Mouse (Mus musculus): Measurements from ENCODE around the gene Pdhx. TPM values are rescaled to one million over a fixed set of nuclear protein-coding genes. Genes with fewer than 3 reads are reported as not detected.
A peak's percentile ranks its signal among the peaks of the same experiment; 100 is the strongest.

Gene Pdhx
- total RNA-seq, 2 experiments from 2014 or later, result 51.5 to 54.6 TPM

DNA sequence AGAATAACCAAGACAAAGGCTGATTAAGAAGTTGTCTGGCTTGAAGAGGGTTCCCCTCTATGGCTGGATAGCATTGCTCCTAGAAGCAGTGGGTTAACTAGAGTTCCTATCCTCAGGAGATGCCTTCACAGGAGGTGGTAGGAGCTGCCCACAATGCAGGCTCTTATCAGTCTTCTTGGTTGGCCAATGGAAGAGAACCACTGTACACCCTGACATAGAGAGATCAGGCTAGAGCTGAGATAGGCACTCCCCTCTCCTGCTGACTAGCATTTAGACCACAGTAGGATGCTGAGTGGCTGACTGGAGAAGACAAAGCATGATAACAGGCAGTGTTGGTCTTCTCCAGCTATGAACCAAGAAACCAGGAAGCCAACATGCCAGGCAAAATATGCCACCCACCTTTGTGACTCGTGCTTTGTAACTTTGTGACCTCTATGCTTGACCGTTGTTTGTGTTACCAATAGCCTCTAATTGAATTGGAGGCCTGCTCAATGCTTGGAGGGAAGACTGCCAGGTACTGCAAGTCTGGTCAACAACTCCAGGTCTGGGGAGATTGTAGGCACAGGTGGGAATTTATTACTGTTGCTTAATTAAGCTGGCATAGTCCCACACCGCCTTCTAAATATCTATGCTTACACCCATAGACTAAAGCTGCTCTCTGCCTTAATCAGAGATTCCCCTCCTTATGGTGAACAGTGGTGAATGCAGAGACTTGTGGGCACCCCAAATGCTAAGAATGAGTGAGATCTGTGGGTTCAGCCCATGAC lies 79.3 kb downstream of the Pdhx start:
- DNase-seq (ENCODE audit: low spot score in 2 of 2), result no peak

DNA sequence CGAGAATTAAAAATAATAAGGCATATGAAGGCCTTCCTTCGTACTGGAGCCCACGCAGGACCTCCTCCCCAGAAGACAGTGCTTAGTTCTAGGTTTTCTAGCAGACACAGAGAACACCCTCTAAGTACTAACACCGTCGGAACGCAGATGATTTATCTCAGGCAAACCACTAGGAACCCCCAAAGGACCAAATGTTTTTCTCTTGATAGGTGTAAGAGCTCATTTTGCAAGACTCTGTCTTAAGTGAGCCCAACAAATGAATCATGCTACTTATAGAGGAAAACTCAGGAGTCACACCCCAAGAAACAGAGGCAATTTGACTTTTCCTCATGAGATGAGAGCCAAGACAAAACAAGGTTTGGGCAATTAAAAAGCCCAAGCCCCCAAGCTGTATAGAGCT lies 80.9 kb downstream of the Pdhx start:
- DNase-seq (ENCODE audit: low spot score in 2 of 2), result no peak

GRCm38 (mm10) chr2:102990301-102990702 lies 83.0 kb downstream of the Pdhx start:
- DNase-seq (ENCODE audit: low spot score in 2 of 2), result peak in 1 of 2 experiments; percentile 38

DNA sequence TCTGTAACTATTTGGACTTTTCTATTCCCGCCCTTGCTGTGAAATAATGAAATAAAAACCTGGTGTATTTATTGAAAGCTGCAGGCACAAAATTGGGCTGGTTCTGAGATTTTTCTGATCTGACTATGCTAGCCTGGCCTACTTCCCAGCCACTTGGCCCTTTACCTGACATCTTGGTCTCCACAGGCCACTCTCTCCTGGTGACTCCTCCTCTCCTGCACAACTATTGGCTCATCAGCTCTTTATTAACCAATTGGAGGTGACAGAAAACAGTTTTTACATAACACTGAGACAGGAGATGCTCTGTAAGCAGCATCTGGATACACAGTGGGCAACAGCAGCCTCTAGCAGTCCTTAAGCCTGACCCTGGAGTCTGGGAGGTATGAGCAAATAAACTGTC lies 83.9 kb downstream of the Pdhx start:
- no peak for DNase-seq (ENCODE audit: low spot score in 2 of 2)

DNA sequence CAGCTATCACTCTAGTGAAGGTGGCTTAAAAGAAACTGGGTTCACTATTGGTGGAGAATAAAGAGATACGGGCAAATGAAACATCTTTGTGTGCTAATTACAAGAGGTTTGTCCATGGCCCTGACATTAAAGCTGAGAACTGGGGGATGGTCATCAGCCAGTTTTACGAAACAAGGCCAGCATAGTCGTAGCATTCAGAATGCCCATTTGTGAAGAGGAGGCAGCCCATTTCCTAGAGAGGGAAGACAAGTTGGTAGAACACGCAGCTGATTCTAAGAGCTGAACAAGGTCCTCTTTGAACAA lies 85.7 kb downstream of the Pdhx start:
- no peak for DNase-seq (ENCODE audit: low spot score in 2 of 2)

DNA sequence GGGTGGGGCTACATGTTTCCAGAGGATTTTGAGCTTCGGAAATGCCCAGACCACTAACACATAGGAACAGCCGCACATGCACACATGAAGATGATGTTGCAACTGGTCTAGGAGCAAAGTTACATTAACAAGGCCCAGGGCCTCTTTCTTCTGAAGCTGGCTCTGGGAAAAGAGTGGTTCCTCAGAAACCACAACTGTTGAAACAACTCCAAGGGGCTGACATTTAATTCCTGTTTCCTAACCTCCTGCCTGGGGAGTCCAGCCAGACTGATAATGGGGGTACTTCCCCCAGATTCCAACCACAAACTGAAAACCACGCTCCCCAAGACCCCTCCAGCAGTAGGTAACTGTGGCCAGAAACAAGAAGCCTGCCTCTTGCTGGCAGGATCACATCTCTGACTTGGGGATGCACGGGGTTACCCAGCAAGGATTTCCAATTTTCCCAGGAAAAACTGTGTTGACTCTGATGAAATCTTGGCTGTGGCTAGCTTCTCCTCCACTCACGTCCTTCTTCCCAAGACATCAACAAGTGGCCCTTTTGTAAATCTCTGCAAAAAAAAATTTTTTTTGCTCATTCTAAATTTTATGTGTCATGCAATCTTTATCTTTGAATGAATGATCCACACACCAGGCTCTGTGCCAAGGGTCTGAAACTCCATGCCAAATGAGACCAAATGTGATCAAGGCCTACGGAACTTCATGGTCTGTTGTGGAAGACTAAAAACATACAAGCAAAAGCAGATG lies 86.2 kb downstream of the Pdhx start:
- DNase-seq (ENCODE audit: low spot score in 2 of 2), result no peak

GRCm38 (mm10) chr2:102986424-102986823 lies 86.9 kb downstream of the Pdhx start:
- DNase-seq (ENCODE audit: low spot score in 2 of 2), result no peak

- no peak for DNase-seq (ENCODE audit: low spot score in 2 of 2)
Observed at GRCm38 (mm10) chr2:102982822-102983221, 90.5 kb downstream of the Pdhx start.

DNA sequence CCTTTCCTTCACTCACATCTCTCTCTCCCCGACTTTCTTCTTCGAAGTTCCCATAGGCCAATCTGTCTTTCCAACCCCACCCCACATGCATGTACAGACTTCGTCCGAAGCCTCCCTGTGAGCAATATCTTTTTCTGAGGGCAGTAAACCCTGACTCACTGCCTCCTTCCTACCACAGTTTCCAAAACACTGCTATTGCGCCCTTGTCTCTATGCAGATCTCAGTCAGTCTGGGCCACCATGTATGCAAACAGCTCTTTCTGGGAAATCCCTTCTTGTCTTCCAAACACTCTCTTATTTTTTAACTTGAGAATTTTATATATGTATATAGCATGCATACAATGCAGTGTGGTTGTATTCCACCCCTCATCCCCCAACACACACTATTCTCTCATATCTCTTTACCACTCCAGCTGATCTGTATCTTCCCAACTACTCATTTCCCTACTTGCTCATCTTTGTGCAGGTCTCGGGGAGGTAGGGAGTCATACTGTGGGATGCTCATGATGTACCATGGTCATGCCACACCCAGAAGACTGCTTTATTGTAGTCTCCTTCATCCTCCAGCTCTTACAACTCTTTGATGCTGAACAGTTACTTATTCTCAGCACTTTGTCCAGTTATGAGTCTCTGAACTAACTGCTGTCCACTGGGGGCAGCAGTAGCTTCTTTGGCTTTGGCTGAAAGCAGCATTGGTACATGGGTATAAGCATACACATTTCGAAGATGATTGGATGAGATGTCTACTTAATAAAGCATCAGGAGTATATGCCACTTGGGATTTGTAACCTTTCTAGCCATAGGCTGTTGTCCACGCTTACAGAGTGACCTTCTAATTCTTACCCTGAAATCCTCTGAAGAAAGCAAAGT lies 91.6 kb downstream of the Pdhx start:
- no peak for DNase-seq (ENCODE audit: low spot score in 2 of 2)

- DNase-seq (ENCODE audit: low spot score in 2 of 2), result no peak
Observed at GRCm38 (mm10) chr2:102980870-102981269, 92.4 kb downstream of the Pdhx start.

GRCm38 (mm10) chr2:102979519-102979918 lies 93.8 kb downstream of the Pdhx start:
- no peak for DNase-seq (ENCODE audit: low spot score in 2 of 2)

GRCm38 (mm10) chr2:102979112-102979511 lies 94.2 kb downstream of the Pdhx start:
- no peak for DNase-seq (ENCODE audit: low spot score in 2 of 2)

DNA sequence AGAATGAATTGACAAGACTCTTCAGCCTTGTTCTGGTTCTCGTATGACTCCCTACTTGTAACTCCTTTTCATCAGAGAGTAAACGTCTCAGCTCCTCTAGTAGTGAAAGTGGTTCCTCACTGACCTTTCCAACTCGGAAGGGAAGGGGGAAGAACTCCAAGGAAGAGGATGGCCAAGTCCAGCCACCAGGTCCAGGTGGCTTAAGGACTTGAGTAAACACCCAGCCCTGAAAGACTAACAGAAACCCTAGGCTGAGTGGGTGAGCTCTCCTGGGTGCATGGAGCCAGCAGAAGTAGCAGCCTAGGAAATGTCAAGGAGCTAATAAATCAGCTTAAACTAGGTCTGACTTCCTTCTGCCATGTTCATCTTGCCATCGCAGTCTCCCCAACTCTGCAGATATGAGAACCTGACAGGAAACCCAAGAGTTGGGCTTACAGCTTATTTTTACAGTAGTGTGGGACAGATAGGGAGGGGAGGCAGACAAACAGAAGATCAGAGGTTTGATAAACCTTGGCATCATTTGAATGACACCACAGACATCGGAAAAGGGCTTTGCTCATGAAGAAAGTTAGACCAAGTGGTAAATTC lies 97.9 kb downstream of the Pdhx start:
- no peak for DNase-seq (ENCODE audit: low spot score in 2 of 2)

DNA sequence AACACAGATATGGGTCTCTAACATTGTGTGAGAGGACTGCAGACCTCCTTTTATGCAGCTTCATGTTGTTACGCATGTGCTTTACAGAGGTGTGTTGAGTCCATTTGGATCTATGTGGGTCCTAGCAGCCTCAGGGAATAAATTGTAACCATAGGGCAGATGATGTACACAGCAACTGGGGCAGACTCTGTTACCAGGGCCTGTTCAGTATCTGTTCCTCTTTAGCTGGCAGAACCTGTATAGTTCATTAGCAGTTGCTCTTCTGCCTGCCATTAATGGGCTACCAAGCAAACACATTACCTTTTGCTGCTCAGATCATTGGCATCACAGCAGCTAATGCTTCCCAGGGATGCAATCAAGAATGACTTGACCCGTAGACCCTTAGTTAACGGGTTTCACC lies 100.2 kb downstream of the Pdhx start:
- DNase-seq (ENCODE audit: low spot score in 2 of 2), result no peak

- no peak for DNase-seq (ENCODE audit: low spot score in 2 of 2)
Observed at GRCm38 (mm10) chr2:102972575-102972974, 100.7 kb downstream of the Pdhx start.

- no peak for DNase-seq (ENCODE audit: low spot score in 2 of 2)
Observed at GRCm38 (mm10) chr2:102971951-102972350, 101.4 kb downstream of the Pdhx start.

Other genes starting within 250 kb of the Pdhx start
- 1 to 10 TPM; 3.5 to 4.0 TPM for gene Cd44, start 171.8 kb downstream of the Pdhx start, total RNA-seq (2021)
- gene Apip, start 162 bp upstream of the Pdhx start, total RNA-seq (2021), result 10 to 100 TPM; 17.9 to 19.3 TPM
- gene Ehf, start 229.8 kb upstream of the Pdhx start, total RNA-seq (2021), result not detected

Data from layer of hippocampus, adult 18-20 months (tissue).